Mouse (Mus musculus): ENCODE data around the gene Nhsl2. TPM values are rescaled to one million over a fixed set of nuclear protein-coding genes. Genes with fewer than 3 reads are reported as not detected.
A peak's percentile ranks its signal among the peaks of the same experiment; 100 is the strongest.
"Not testable (repeated sequence)": the region's sequence is repeated elsewhere in the genome, so short reads cannot be mapped to it uniquely, and the experiment has no call there.

The Nhsl2 gene
- 1 to 10 TPM; 4.2 to 5.0 TPM for total RNA-seq (2021)
- long read RNA-seq, experiment 1 = 0 reads
- long read RNA-seq, experiment 2 = 0 reads

DNA sequence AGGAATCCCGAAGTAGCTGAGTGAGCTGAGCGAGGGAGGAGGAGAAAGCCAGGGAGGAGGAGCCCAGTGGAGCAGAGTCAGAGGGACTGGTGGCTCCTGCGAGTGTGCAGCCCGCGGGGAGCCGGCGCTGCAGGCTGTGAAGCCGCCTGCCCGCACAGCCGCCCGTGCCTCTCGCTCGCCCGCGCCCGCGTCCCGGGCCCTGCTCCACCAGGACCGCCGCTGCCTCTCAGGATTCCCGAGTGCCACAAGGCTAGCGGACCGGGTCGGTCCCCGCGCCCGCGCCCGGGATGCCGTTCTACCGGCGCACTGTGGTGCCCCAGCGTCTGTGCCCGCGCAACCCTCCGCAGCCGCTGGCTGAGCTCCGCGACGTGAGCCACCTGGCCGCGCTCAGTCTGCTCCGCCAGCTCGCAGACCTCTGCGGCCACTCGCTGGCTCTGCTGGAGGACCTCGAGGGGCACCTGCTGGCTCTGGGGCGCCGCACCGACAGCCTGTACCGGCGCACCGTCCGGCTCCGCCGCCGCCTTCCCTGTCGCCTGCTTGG, at the start of gene Nhsl2:
Nhsl2 (plus strand) TSS at position 105 of the 541 bp plus-strand sequence.
- DNase-seq = peak; percentile 31 to 46

DNA sequence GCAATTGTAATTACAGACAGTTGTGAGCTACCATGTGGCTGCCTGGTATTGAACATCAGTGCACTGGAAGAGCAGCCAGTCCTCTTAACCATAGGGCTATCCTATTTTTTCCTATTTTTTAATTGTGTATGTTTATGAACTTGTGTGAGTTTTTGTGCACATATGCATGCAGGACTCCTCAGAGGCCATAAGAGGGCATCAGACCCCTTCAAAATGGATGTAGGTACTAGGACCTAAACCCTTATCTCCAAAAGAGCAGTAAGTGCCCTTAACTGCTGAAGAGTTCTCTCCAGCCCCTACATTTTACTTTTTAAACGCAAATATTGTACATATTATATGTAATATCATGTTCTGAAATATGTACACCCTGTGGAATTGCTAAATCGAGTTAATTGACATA, 43.7 kb upstream of the Nhsl2 start:
- DNase-seq = peak in 1 of 2 experiments; percentile 14

GRCm38 (mm10) chrX:101811750-101812149, 37.4 kb upstream of the Nhsl2 start:
- no peak for DNase-seq

GRCm38 (mm10) chrX:101819163-101819562, 30.0 kb upstream of the Nhsl2 start:
- no peak for DNase-seq

GRCm38 (mm10) chrX:101819980-101820379, 29.2 kb upstream of the Nhsl2 start:
- not testable (repeated sequence) for DNase-seq

DNA sequence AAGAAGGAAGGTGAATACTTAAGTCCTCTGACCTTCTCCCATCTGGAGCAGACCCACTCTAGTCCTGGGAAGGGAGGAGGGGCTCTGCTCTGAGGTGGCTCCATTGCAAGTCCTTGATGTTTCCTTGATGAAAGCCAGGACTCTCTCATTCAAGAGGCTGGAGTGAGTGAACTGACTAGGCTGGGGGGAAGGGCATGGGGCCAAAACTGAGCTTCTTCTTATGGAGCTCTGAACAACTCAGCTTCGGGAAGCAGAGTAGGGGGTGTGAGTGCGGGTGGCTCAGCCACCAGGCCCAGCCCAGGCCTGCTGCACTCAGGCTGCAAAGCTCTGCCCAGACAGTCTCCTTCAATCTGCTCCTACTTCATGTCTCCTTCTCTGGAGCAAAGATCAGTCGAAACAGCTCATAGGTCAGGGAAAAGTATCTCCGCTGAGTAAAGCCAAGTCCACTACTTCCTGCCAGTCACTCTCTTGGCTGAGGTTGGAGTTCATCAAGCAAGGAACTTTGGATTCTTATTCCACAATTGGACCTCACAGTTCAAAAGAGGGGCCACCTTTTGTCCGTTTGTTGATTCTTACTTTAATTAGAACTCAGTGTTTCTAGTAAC, 1.9 kb upstream of the Nhsl2 start:
- no peak for DNase-seq

DNA sequence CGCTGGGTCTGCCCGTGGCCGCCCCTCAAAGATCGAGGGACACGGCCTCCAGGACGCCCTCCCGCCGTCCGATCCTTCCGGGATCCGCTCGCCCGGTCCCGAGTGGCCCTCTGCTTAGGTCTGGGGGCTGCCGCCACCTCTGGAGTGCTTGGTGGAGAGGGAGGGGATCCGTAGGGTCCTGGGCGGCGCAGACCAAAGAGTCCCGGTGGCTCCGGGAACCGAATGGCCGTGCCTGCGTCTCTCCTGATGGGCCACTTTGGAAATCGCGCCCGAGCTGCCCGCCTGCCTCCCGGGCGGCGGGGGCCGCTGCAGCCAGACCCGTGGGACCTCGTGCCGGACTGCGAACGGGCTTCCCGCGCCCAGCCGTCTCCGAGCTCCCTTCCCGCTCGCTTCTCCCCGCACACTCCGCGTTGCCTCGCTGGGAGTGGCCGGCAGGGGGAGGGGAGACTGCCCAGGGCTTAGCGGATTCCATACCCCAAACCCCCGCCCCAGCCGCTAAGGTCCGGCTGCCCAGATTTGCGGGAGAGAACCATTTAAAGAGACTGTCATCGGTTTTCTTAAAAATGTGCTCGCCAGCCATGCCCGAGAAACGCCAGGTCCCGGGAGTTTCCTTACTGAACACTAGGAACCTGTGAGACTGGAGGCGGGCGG, 841 bp downstream of the Nhsl2 start:
- peak in 1 of 2 experiments; percentile 0 for DNase-seq

GRCm38 (mm10) chrX:101851566-101852354, 2.6 kb downstream of the Nhsl2 start:
- no peak for DNase-seq

DNA sequence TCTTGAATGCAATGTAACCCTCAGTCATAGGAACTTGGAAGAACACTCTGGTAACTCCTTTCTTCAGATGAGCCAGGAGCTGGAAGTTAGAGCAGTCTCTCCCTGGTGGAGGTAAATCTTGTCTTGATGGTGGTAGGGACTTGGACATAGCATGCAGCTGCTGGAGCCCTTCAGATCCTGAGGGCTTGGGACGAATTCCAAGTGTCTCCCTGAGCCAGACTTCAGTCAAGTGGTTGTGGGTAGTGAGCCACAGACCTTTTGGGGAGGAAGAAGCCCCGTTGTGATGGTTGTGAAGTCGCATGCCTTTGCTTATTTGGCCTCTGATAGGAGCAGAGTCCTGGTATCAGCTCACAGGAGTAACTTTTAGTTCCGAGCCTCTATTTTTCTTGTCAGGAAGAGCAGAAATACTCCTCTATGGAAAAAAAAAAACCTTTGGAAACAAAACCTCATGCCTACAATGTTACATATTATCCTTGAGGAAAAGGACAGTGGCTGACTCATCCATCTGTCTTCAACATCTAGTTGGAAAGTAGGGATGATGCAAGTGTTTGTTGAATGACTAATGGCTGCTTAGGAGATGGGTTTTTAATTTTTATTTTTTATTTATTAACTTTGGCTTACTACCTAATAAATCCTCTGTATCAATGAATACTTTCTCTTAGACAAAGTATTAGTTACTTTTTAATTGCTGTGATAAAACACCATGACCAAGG, 14.6 kb downstream of the Nhsl2 start:
- no peak for DNase-seq

- DNase-seq = no peak
Observed at GRCm38 (mm10) chrX:101864788-101865187, 15.6 kb downstream of the Nhsl2 start.

DNA sequence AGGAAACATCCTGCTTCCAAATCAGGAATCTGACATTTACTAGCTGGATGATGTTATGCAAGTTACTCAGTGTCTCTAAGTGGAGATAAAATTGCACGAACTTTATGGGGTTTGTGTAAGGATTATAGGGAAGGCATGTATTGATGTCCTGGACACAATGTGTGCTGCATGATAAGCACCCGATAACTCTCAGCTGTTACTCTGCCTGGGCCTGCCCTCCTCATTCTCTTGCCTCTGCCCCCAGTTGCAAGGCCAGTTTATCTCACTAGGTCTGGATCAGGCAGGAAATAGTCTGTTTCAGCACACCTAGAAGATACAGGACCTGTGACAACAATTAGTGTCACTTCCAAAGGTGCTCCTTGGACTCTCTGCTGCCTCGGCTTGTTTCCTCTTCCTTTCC, 25.0 kb downstream of the Nhsl2 start:
- no peak for DNase-seq

DNA sequence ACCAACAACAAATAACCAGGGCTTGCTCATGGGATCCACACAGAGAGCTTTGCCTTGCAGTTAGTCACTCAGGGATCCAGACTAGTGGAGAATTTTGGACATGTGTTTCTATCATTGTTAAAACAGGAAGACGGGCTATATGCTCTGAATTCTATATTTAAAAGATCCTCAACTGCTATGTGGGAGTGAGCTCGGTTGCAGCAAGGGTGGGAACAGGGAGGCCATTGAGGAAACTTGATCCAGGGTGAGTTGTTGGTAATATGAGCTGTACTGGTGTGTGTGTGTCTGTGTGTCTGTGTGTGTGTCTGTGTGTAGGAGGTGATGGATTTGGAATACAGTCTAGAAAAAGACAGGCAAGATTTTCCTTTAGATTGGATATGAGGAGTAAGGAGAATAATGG, 25.7 kb downstream of the Nhsl2 start:
- DNase-seq = no peak

- no peak for DNase-seq
Observed at GRCm38 (mm10) chrX:101876136-101876535, 27.0 kb downstream of the Nhsl2 start.

GRCm38 (mm10) chrX:101877840-101878239, 28.7 kb downstream of the Nhsl2 start:
- DNase-seq = no peak

DNA sequence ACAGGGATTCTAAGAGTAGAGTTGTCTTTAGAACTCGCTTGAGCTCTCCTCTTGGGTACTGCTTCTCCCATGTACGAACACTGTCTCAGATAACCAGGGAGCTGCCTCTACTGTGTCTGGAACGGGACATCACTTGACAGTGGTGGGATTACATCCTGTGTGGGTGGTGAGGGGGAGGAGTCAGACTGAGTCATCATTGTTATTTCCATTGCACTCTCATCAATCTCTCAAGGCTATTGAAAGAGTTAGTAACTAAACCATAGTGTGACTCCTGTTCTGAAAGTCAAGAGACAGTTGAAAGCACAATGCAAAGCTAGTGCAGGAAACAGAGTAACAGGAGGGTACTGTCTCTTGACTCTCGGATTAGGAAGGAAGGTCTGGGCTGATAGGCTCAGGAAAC, 29.4 kb downstream of the Nhsl2 start:
- DNase-seq = no peak

- DNase-seq = no peak
Observed at GRCm38 (mm10) chrX:101882141-101882751, 33.1 kb downstream of the Nhsl2 start.

DNA sequence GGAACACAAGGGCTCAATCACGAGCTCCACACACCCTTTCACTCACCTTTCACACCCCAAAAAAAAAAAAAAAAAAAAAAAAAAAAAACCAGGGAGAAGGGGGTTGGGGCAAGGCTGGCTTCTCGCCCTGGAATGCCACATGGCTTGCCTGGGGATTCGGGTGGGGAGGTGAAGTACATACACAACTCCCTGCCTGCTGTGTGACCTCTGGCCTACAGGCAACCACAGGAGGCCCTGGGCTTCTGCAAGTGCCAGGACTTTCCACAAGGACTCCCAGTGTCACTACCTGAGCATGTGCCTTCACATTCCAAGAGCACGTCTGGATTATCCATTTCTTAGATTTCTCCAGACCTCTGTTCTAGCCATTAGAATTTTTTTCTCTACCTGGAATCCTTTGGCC, 40.2 kb downstream of the Nhsl2 start:
- no peak for DNase-seq

DNA sequence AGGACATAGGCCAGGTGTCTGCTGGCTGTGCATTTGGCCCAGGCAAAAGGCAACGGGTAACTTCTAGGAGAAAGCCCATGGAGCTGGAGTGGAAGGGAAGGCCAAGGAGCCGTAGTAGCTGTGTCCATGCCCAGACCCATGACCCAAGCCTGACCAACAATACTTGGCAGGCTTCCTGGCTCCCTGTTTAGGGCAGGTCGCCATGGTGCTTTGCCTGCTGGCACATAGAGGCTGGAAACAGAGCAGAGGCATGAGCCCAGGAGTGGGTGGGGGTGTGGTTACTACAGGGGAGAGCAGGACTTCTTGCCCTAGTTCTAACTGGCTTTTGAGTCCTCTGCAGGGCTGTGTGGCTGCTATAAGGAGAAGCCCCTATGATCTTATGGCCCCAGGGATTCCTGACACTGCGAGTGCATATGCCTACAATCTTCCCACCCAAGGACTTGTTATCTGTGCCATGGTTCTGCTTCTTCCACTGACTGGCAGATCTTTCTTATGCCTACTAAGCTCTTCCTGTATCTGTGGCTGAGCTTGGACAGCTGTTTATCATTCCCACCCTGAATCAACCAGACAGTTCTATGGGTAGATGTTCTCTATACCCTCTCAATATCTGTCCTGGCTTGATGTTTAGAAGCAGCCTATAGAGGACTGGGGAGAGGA, 40.8 kb downstream of the Nhsl2 start:
- DNase-seq = peak; percentile 72 to 73

DNA sequence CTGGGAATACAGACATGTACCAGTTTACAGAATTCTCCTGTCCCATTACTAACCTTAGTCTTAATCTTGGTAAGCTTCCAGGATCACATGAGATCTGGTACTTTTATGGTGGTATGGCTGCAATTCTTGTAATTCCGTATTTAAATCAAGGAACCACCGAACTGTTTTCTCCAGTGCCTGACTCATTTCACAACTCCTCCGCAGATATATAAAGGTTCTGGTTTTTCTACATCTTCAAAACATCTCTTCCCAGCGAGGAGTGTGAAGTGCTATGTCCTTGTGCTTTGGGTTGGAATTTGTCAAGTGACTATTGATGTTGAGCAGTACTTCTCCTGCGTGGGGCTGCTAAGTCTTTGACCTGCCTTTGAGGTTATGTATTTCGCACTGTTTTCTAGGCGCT, 44.6 kb downstream of the Nhsl2 start:
- no peak for DNase-seq

DNA sequence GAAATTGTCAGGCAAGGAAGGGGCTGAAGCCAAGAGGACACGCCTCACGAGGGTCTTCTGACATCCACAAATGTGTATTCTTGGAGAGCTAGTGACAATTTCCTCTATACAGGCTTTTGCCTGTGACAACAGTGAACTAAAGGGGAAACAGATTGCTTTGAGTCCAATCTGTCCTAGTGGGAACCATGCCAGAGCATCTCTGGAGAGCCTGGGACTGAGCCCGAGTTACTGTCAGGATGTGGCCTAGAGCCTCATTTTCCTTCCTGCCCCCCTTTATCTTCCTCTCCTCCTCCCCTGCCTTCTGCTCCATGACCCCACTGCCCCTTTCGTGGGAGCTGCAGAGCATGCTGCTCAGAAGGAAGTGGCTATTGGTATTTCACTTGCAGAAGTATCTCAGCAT, 49.2 kb downstream of the Nhsl2 start:
- DNase-seq = peak; percentile 28 to 32

DNA sequence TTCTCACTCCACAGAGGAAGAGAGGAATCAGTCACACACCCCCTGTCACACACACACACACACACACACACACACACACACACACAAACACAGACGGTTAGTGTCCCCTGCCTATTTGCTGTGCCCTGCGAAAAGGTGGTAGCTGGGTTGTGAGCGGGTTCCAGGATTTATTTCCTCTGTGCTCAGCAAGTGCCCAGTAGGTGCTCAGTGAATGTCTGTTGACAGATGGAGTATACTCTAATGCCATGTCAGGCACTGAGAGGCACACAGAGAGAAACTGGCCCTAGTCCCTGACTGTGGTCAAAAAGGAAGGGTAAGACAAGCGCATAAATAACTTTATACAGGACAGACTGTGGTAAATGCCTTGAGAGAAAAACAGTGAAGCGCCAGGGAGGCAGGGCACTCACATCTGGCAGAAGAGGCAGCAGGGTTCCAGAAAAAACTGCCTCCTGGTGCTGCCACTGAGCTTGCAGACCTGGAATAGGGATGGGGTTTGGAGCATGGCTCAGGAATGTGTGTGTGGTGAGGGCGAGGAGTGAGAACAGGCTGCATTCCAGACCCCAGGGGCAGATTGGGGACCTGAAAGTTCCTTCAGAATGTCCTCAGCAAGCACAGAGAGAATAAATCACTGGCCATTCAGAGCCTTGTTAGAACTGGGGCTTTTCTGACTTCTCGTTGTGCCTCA, 52.8 kb downstream of the Nhsl2 start:
- DNase-seq = no peak
